Mouse (Mus musculus) skeletal muscle tissue, adult 2 months (tissue): Measurements from ENCODE around the gene Bcat2.
"Not testable (repeated sequence)": the region's sequence is repeated elsewhere in the genome, so short reads cannot be mapped to it uniquely, and the experiment has no call there.

Source experiments
- DNase-seq: peaks from one replicate; pipeline ENCODE4 v3.0.0-alpha.2; 2012; ENCODE audit warnings: low read depth, low spot score

The Bcat2 gene

DNA sequence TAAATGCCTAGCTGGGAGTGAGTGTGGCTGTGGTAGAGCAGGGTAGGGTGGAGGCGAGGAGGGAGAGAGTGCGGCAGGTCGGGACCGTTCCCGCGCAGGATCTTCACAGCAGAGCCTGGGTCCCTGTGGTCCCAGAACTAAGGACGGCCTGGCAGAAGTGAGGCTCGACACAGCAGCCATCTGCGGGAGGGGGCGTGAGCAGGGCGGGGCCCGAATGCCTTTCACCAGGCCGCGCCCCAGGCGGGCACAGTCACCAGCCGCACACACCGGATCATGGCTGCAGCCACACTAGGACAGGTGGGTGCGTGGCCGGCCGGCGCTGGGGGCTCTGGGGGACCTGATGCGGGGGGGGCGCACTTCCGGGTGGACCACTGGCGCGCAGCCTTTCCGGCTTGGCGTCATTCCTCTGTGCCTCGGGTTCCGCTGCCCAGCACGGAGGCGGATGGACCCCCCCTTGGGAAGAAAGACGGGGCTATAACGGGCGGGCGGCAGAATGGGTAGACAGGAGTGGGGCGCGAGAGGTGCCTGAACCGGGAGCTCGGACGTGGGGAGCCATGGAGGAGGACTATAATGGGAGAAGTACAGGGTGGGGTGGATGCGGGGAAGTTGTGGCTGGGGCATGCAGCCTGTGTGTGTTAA lies at the start of gene Bcat2:
Gene Bcat2, plus strand, starts transcription at position 51 of the 639 bp plus-strand sequence.
- peak; percentile 75 for DNase-seq

- no peak for DNase-seq
These were observed 49.3 kb upstream of the Bcat2 start for GRCm38 (mm10) chr7:45520605-45521004.

GRCm38 (mm10) chr7:45521728-45522184 lies 48.2 kb upstream of the Bcat2 start:
- peak; percentile 85 for DNase-seq

- DNase-seq: no peak
These were observed 47.7 kb upstream of the Bcat2 start for GRCm38 (mm10) chr7:45522194-45522752.

- no peak for DNase-seq
These were observed 46.8 kb upstream of the Bcat2 start for GRCm38 (mm10) chr7:45522957-45523676.

- no peak for DNase-seq
These were observed 46.2 kb upstream of the Bcat2 start for GRCm38 (mm10) chr7:45523678-45524170.

GRCm38 (mm10) chr7:45524841-45525621 lies 44.9 kb upstream of the Bcat2 start:
- DNase-seq: peak; percentile 43

DNA sequence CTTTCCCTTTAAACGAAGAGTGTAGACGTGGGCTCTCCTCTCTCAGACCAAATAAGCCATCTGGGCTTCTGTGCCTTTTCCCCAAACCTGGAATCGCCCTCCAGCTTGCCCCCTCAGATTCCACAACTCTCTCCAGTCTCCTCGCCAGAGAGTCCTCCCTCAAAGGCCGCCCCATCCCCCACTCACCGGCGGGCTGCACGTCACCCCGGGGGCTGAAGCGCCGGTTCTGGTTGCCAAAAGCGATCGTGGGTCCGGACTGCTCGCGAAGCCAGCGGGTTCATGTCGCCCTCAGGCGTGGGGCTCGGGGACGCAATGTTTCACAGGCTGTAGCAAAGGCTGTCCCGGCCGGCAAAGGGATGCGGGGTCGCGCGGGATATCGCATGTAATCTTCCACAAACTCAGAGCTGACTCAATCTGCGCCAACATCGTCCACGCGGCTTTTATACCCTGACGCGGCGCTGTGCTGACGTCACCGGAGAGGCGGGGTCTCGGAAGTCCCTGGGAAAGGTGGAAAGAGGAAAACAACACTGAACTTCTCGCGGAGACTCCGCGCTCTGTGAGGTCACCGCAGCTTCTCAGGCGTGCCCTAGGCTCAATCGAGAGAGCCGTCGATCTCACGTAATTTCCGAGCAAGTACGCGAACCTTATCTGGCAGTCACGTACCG lies 44.0 kb upstream of the Bcat2 start, which contains the start of the genes Ppp1r15a and Plekha4:
Gene Ppp1r15a, minus strand, starts transcription at position 460 of the 665 bp plus-strand sequence.
Gene Plekha4, plus strand, starts transcription at position 522 of the 665 bp plus-strand sequence.
- peak; percentile 98 for DNase-seq

- no peak for DNase-seq
These were observed 43.4 kb upstream of the Bcat2 start for GRCm38 (mm10) chr7:45526474-45527120.

DNA sequence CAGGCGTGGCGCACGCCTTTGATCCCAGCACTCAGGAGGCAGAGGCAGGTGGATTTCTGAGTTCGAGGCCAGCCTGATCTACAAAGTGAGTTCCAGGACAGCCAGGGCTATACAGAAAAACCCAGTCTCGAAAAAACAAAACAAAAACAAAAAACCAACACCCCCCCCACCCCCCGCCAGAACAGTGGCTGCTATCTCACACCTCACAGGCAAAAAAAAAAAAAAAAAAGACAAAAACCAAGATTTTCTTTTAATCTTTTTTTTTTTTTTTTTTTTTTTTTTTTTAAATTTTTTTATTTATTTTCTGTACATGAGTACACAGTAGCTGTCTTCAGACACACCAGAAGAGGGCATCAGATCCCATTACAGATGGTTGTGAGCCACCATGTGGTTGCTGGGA lies 42.8 kb upstream of the Bcat2 start:
- DNase-seq: not testable (repeated sequence)

- DNase-seq: no peak
These were observed 40.5 kb upstream of the Bcat2 start for GRCm38 (mm10) chr7:45529461-45529860.

DNA sequence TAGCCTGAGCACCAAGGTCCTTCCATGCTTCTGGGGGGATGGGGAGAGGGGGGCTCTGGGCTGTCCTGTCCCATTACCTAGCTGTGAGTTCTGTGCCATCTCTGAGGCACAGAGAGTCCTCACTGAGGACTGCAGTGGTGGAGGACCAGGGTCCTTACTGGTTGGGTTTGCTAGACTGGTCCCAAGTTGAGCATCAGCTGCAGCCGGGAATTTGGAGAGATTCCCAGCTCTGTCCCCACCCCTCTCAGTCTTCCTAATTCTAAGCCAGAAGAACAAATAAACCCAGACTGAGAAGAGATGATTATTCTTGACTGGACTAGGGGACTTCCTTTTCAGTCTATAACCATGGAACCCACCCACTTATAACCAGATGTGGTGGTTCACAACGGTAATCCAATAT lies 39.3 kb upstream of the Bcat2 start:
- no peak for DNase-seq

DNA sequence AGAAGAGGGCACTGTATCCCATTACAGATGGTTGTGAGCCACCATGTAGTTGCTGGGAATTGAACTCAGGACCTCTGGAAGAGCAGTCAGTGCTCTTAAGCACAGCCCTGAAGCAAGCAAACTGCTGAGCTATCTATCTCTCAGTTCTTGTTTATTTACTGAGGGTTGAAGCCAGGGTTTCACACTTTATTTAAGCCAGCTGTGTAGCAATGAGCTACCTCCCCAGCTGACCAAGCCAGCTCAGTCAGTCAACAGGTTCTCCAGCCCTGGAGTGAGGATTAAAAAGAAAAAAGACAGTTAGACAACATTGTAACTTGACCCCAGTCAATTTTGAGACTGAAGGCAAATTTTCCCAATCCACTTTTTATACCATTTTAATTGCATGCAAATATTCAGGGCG lies 34.3 kb upstream of the Bcat2 start:
- no peak for DNase-seq

DNA sequence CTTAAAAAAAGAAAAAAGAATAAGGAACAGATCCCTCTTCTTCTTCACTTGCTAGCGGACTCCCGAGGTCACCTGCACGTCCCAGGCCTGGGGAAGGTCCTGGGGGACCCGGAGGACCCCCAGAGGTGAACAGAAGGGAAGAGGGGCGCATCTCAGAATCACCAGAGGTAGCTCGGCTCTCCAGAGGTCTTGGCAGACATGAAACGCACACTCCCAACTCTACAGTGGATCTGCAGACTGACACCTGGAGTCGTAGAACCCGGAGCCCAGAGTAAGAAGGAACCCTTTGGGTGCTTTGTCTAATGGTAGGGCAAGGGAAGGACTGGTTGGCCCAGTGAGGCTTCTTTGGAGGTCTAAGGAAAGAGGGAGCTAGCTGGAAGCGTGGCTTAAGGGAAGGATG lies 32.4 kb upstream of the Bcat2 start:
- DNase-seq: no peak

- DNase-seq: no peak
These were observed 31.6 kb upstream of the Bcat2 start for GRCm38 (mm10) chr7:45538163-45539041.

GRCm38 (mm10) chr7:45539095-45539494 lies 30.9 kb upstream of the Bcat2 start:
- DNase-seq: no peak

- DNase-seq: no peak
These were observed 29.7 kb upstream of the Bcat2 start for GRCm38 (mm10) chr7:45540213-45540612.

DNA sequence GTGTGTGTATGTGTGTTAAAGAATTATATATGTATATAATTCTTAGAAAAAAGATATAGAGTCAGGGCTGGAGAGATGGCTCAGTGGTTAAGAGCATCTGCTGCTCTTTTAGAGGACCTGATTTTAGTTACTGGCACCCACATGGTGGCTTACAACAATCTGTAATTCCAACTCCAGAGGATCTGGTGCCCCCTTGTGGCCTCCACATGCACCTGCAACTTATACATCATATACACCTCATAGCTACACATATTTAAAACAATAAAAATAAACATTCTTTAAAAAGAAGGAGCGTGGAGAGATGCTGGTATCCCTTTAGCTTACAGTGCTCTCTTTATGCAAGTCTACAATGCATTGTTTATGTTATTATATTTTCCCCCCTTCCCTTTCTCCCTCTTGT lies 25.4 kb upstream of the Bcat2 start:
- no peak for DNase-seq

- DNase-seq: no peak
These were observed 20.1 kb upstream of the Bcat2 start for GRCm38 (mm10) chr7:45549641-45550436.
